Mouse (Mus musculus): ENCODE measurements around the gene Six6. TPM values are rescaled to one million over a fixed set of nuclear protein-coding genes. Genes with fewer than 3 reads are reported as not detected.

The Six6 gene
- total and polyA plus RNA-seq, 3 experiments = not detected

GRCm38 (mm10) chr12:72943574-72944110 is 4.0 kb downstream of the Six6 start:
- H3K27ac ChIP-seq = no peak overlapping the region
- DNase-seq = no peak
- no peaks in the 10 kb centered on the region for H3K36me3 ChIP-seq (ENCODE audit: control insufficient read depth, insufficient read depth, low read length)
- intact Hi-C loops (cut with DNase I) = no loop called here
- H3K4me1 ChIP-seq (ENCODE audit: control insufficient read depth, insufficient read depth, low read length) = no peaks in the 10 kb centered on the region
- no peak overlapping the region for H3K4me3 ChIP-seq
- H3K27me3 ChIP-seq (ENCODE audit: control insufficient read depth, insufficient read depth, low read length) = peaks cover 29% of the 10 kb centered on the region
- 8% methylated on average over 2 of the region's 2 CpGs for WGBS
- TF ChIP-seq POLR2A (IDR thresholded peaks at IDR 0.05; ENCODE audit: insufficient read depth, low read depth, low read length) = no peak
- no peaks in the 10 kb centered on the region for H3K79me2 ChIP-seq (replicated peaks; ENCODE audit: control insufficient read depth, insufficient read depth, low read length)
- no peak overlapping the region for H3K9ac ChIP-seq (ENCODE audit: low read depth, low read length)

GRCm38 (mm10) chr12:72944411-72945225 is 4.9 kb downstream of the Six6 start:
- Histone ChIP-seq H3K4me3 (no peak overlapping the region), H3K27ac (no peak overlapping the region), H3K79me2 (replicated peaks; ENCODE audit: control insufficient read depth, insufficient read depth, low read length) (no peaks in the 10 kb centered on the region), H3K4me1 (ENCODE audit: control insufficient read depth, insufficient read depth, low read length) (no peaks in the 10 kb centered on the region), H3K9ac (ENCODE audit: low read depth, low read length) (no peak overlapping the region), H3K36me3 (ENCODE audit: control insufficient read depth, insufficient read depth, low read length) (no peaks in the 10 kb centered on the region), H3K27me3 (ENCODE audit: control insufficient read depth, insufficient read depth, low read length) (peaks cover 25% of the 10 kb centered on the region)
- WGBS = 8% methylated on average over 24 of the region's 24 CpGs
- TF ChIP-seq POLR2A (IDR thresholded peaks at IDR 0.05; ENCODE audit: insufficient read depth, low read depth, low read length) = no peak
- no peak for TF ChIP-seq EP300 (IDR thresholded peaks at IDR 0.05; ENCODE audit: insufficient read depth, low read depth, low read length)
- TF ChIP-seq CTCF (IDR thresholded peaks at IDR 0.05) = no peak
- intact Hi-C loops (cut with DNase I) = loop anchor here (5.0 kb wide), 1 partner anchor 98 kb away; no protein-coding TSS in a partner anchor
- DNase-seq = no peak

DNA sequence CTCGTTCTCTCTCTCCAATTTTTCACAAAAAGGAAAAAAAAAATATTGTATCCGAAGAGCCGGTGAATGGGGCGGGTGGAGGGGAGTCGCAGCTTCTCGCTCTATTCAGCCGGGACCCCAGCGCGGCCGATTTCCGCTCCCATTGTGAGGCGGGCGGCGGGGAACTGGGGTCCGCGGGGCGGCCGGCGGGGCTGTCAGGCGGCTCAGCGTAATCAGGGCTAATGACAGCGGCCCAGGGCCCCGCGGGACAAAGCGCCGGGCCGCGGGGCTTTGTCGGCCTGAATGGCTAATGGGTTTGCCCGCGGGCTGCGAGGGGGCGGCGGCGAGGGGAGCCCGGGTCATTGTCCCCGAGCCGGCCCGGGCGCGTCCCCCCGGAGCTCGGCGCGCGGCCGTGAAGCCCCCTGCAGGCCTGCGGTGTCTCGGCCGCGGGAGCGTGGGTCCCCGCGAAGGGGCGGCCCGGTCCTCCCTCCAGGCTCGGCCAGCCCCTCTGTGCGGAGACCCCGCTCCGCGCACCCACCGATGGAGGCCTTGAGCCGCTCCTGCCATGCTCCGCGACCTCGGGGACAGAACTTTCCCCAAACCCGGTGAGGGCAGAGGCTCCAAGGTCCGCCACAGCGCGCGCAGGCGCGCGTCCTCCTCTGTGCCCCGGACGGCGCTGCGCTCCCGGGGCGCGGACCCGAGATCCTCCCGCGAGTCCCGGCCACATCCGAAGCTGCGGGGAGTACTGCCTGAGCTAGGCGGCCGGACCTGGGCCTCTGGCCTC is 5.8 kb downstream of the Six6 start:
- no peaks in the 10 kb centered on the region for H3K36me3 ChIP-seq (ENCODE audit: control insufficient read depth, insufficient read depth, low read length)
- intact Hi-C loops (cut with DNase I) = loop anchor here (5.0 kb wide), 1 partner anchor 97 kb away; no protein-coding TSS in a partner anchor
- no peaks in the 10 kb centered on the region for H3K4me1 ChIP-seq (ENCODE audit: control insufficient read depth, insufficient read depth, low read length)
- H3K4me3 ChIP-seq = no peak overlapping the region
- no peak for DNase-seq
- H3K9ac ChIP-seq (ENCODE audit: low read depth, low read length) = no peak overlapping the region
- TF ChIP-seq CTCF (IDR thresholded peaks at IDR 0.05) = no peak
- TF ChIP-seq POLR2A (IDR thresholded peaks at IDR 0.05; ENCODE audit: insufficient read depth, low read depth, low read length) = no peak
- TF ChIP-seq EP300 (IDR thresholded peaks at IDR 0.05; ENCODE audit: insufficient read depth, low read depth, low read length) = no peak
- no peak overlapping the region for H3K27ac ChIP-seq
- no peaks in the 10 kb centered on the region for H3K79me2 ChIP-seq (replicated peaks; ENCODE audit: control insufficient read depth, insufficient read depth, low read length)
- WGBS = 2% methylated on average over 89 of the region's 89 CpGs
- peaks cover 21% of the 10 kb centered on the region for H3K27me3 ChIP-seq (ENCODE audit: control insufficient read depth, insufficient read depth, low read length)

- Histone ChIP-seq H3K27ac (no peak overlapping the region), H3K9ac (ENCODE audit: low read depth, low read length) (no peak overlapping the region), H3K36me3 (ENCODE audit: control insufficient read depth, insufficient read depth, low read length) (no peaks in the 10 kb centered on the region), H3K79me2 (replicated peaks; ENCODE audit: control insufficient read depth, insufficient read depth, low read length) (no peaks in the 10 kb centered on the region), H3K4me3 (no peak overlapping the region), H3K27me3 (ENCODE audit: control insufficient read depth, insufficient read depth, low read length) (peaks cover 20% of the 10 kb centered on the region), H3K4me1 (ENCODE audit: control insufficient read depth, insufficient read depth, low read length) (no peaks in the 10 kb centered on the region)
- 22% methylated on average over 8 of the region's 8 CpGs for WGBS
- DNase-seq = no peak
- intact Hi-C loops (cut with DNase I) = loop anchor here (5.0 kb wide), 1 partner anchor 96 kb away; no protein-coding TSS in a partner anchor
- TF ChIP-seq CTCF (IDR thresholded peaks at IDR 0.05) (no peak), POLR2A (IDR thresholded peaks at IDR 0.05; ENCODE audit: insufficient read depth, low read depth, low read length) (no peak), EP300 (IDR thresholded peaks at IDR 0.05; ENCODE audit: insufficient read depth, low read depth, low read length) (no peak)
These were observed 6.3 kb downstream of the Six6 start for GRCm38 (mm10) chr12:72946064-72946395.

- peaks cover 17% of the 10 kb centered on the region for H3K27me3 ChIP-seq (ENCODE audit: control insufficient read depth, insufficient read depth, low read length)
- H3K4me1 ChIP-seq (ENCODE audit: control insufficient read depth, insufficient read depth, low read length) = no peaks in the 10 kb centered on the region
- intact Hi-C loops (cut with DNase I) = loop anchor here (5.0 kb wide), 1 partner anchor 95 kb away; no protein-coding TSS in a partner anchor
- no peak overlapping the region for H3K9ac ChIP-seq (ENCODE audit: low read depth, low read length)
- no peak overlapping the region for H3K4me3 ChIP-seq
- no peaks in the 10 kb centered on the region for H3K79me2 ChIP-seq (replicated peaks; ENCODE audit: control insufficient read depth, insufficient read depth, low read length)
- no peaks in the 10 kb centered on the region for H3K36me3 ChIP-seq (ENCODE audit: control insufficient read depth, insufficient read depth, low read length)
- TF ChIP-seq EP300 (IDR thresholded peaks at IDR 0.05; ENCODE audit: insufficient read depth, low read depth, low read length) (no peak), POLR2A (IDR thresholded peaks at IDR 0.05; ENCODE audit: insufficient read depth, low read depth, low read length) (no peak), CTCF (IDR thresholded peaks at IDR 0.05) (no peak)
- DNase-seq = no peak
- no peak overlapping the region for H3K27ac ChIP-seq
These were observed 7.1 kb downstream of the Six6 start for GRCm38 (mm10) chr12:72946805-72947204.

All from heart, adult 2 months (tissue).